ENCODE assay signal across 14 mouse cellular contexts in genomic region chr4:10918402-10918801, GRCm38 (mm10). TPM values are rescaled to one million over a fixed set of nuclear protein-coding genes. Genes with fewer than 3 reads are reported as not detected.
DNase-seq lines count a peak whose midpoint lies in the region; ATAC-seq and TF ChIP-seq lines count a peak whose summit lies in the region.
"Had no signal": no experiment of that assay in that cellular context is flagged by ENCODE, and none has a peak within 500 bp of the region (broad histone marks: within the 10 kb centered on the region; RNA-seq: fewer than 3 reads in every experiment).

No protein-coding gene starts in this region.

- ATAC-seq in liver, embryonic 11.5 days (replicated peaks; ENCODE audit: low FRiP score), result no peak
- peak; percentile 13; the same call in 1 of the 2 replicates for ATAC-seq in intestine, embryonic 15.5 days
- ATAC-seq in megakaryocyte progenitor cell, adult 5-6 weeks (replicated peaks; ENCODE audit: poor library complexity), result peak; percentile 13
- ATAC-seq: forebrain, embryonic 15.5 days had no signal

- no peak overlapping the region for H3K4me2 ChIP-seq in liver, embryonic 11.5 days
- H3K4me2 ChIP-seq in intestine, embryonic 15.5 days (replicated peaks), result no peak overlapping the region
- H3K4me2 ChIP-seq: forebrain, embryonic 15.5 days had no signal

- 68% methylated on average over 8 of the region's 8 CpGs for WGBS in liver, embryonic 11.5 days
- WGBS in intestine, embryonic 15.5 days, result 77% methylated on average over 8 of the region's 8 CpGs

- H3K36me3 ChIP-seq in liver, embryonic 11.5 days (ENCODE audit: control insufficient read depth, insufficient read depth, low read length), result no peaks in the 10 kb centered on the region
- no peaks in the 10 kb centered on the region for H3K36me3 ChIP-seq in ES-E14 (ENCODE audit: control insufficient read depth, insufficient read depth, low read length, poor library complexity, severe bottlenecking)
- H3K36me3 ChIP-seq in intestine, embryonic 15.5 days, result no peaks in the 10 kb centered on the region
- H3K36me3 ChIP-seq: forebrain, embryonic 15.5 days; hindbrain, embryonic 10.5 days had no signal

- in situ Hi-C loops in ES-E14 (cut with MboI; ENCODE audit: low sequenced_read_pairs in 2 of 2, unreplicated experiment in 2 of 2), result loop anchor here (10.0 to 25.0 kb wide), 2 partner anchors 244 to 246 kb away; partner anchors contain the start of gene Trp53inp1 (in 1 of the 2)

- no peaks in the 10 kb centered on the region for H3K27me3 ChIP-seq in liver, embryonic 11.5 days (replicated peaks; ENCODE audit: control insufficient read depth, insufficient read depth, low read length)
- no peaks in the 10 kb centered on the region for H3K27me3 ChIP-seq in intestine, embryonic 15.5 days (replicated peaks)
- H3K27me3 ChIP-seq: forebrain, embryonic 15.5 days had no signal

- no peak overlapping the region for H3K9ac ChIP-seq in liver, embryonic 11.5 days (ENCODE audit: low read depth, low read length)
- no peak overlapping the region for H3K9ac ChIP-seq in ES-E14 (ENCODE audit: insufficient read depth, low read depth, low read length, poor library complexity, severe bottlenecking)
- H3K9ac ChIP-seq in intestine, embryonic 15.5 days, result no peak overlapping the region
- H3K9ac ChIP-seq: forebrain, embryonic 15.5 days had no signal

- 0 out of 2 replicates have a peak overlapping the region, but pooled peaks have one; percentile 1 for H3K27ac ChIP-seq in liver, embryonic 11.5 days (ENCODE audit: low read depth, low read length)
- peak overlapping the region; percentile 24; the same call in 1 of the 2 replicates for H3K27ac ChIP-seq in ES-E14 (ENCODE audit: insufficient read depth, low read depth, low read length, poor library complexity, severe bottlenecking)
- H3K27ac ChIP-seq in intestine, embryonic 15.5 days, result no peak overlapping the region
- H3K27ac ChIP-seq: forebrain, embryonic 15.5 days had no signal

- no peak overlapping the region for H3K4me3 ChIP-seq in liver, embryonic 11.5 days (ENCODE audit: low read depth, low read length)
- no peak overlapping the region for H3K4me3 ChIP-seq in ES-E14 (ENCODE audit: insufficient read depth in 1 of 2, low read depth in 1 of 2, low read length in 2 of 2, poor library complexity in 1 of 2, severe bottlenecking in 1 of 2)
- no peak overlapping the region for H3K4me3 ChIP-seq in intestine, embryonic 15.5 days (replicated peaks)
- H3K4me3 ChIP-seq: forebrain, embryonic 15.5 days; hindbrain, embryonic 10.5 days had no signal

- DNase-seq in liver, embryonic 11.5 days (ENCODE audit: low spot score), result no peak
- DNase-seq in liver (no peak), ES-E14 (ENCODE audit: low read depth, low spot score) (no peak)
- DNase-seq in right cerebral cortex, postnatal 10 days (ENCODE audit: low spot score in 2 of 2), result no peak
- DNase-seq in cerebellum, adult 18-20 months, result no peak
- DNase-seq: adrenal gland, postnatal 25 days; cerebellum, postnatal 10 days; kidney, adult 11 months; kidney, postnatal 4 days; midbrain, embryonic 14.5 days had no signal

- peaks cover 29% of the 10 kb centered on the region for H3K4me1 ChIP-seq in liver, embryonic 11.5 days (replicated peaks; ENCODE audit: control insufficient read depth, insufficient read depth, low read length)
- H3K4me1 ChIP-seq in ES-E14 (ENCODE audit: control insufficient read depth in 2 of 2, insufficient read depth in 2 of 2, low read length in 2 of 2, poor library complexity in 1 of 2), result peaks cover 0 to 8% of the 10 kb centered on the region in 2 experiments; a peak in 1 of 4 replicates
- H3K4me1 ChIP-seq in intestine, embryonic 15.5 days (replicated peaks), result peaks cover 7% of the 10 kb centered on the region

- no peaks in the 10 kb centered on the region for H3K9me3 ChIP-seq in liver, embryonic 11.5 days (ENCODE audit: control insufficient read depth, low read length)
- no peaks in the 10 kb centered on the region for H3K9me3 ChIP-seq in ES-E14 (ENCODE audit: control insufficient read depth, insufficient read depth, low read depth, low read length)
- no peaks in the 10 kb centered on the region for H3K9me3 ChIP-seq in intestine, embryonic 15.5 days
- H3K9me3 ChIP-seq: forebrain, embryonic 15.5 days; hindbrain, embryonic 10.5 days had no signal

TF ChIP-seq in ES-E14, 5 proteins besides CTCF, POLR2A, EP300 and RAD21:
- no peak for TF ChIP-seq CHD2 (IDR thresholded peaks at IDR 0.05; ENCODE audit: low read depth, low read length)

RNA-seq across cellular contexts. Expression of gene 2610301B20Rik, which starts 44.1 kb away (rescaled TPM):
- 19.9 and 26.0 TPM in 2 replicates for polyA plus RNA-seq in liver, embryonic 11.5 days (2014; fragmentation: Nextera tagmentation; extraction: Ambion mirVana)
- 6.1 TPM in 2 replicates for total RNA-seq in ES-E14 (2012; rRNA removed)
- polyA plus RNA-seq in intestine, embryonic 15.5 days (2015; fragmentation: Nextera tagmentation; extraction: Ambion mirVana), result 21.4 TPM in 2 replicates
- 25.4 and 28.4 TPM in 2 replicates for total RNA-seq in megakaryocyte progenitor cell, adult 5-6 weeks (2015)
- 6.3 and 9.8 TPM in 2 replicates for total RNA-seq in megakaryocyte progenitor cell, adult 5-6 weeks (2017)
